Comparison of ENCODE assay signal across 7 mouse cellular contexts in genomic region chr1:74661448-74662195, GRCm38 (mm10). TPM values are rescaled to one million over a fixed set of nuclear protein-coding genes. Genes with fewer than 3 reads are reported as not detected.
DNase-seq lines count a peak whose midpoint lies in the region; ATAC-seq lines count a peak whose summit lies in the region.

Gene Ttll4 (plus strand): TSS chr1:74661745.

- H3K27ac ChIP-seq in intestine, embryonic 15.5 days = peak within 1 kb of the TSS; percentile 84
- peak within 1 kb of the TSS; percentile 96 for H3K27ac ChIP-seq in midbrain, embryonic 10.5 days (replicated peaks)

- 0 out of 2 replicates have a peak, but pooled peaks cover 4% of the 10 kb centered on the region for H3K4me1 ChIP-seq in intestine, embryonic 15.5 days (replicated peaks)
- H3K4me1 ChIP-seq in midbrain, embryonic 10.5 days = peaks cover 14% of the 10 kb centered on the region

- peak within 1 kb of the TSS; percentile 88 for H3K9ac ChIP-seq in intestine, embryonic 15.5 days

- peak; percentile 100 for ATAC-seq in intestine, embryonic 15.5 days

- DNase-seq in adrenal gland, adult 2 months = peak; percentile 97
- DNase-seq in embryo, embryonic 11.5 days (ENCODE audit: low read depth, low spot score) = peak; percentile 93
- DNase-seq in gastrocnemius, postnatal 36 days = peak; percentile 87 to 94
- DNase-seq in left cerebral cortex, postnatal 25 days (ENCODE audit: low spot score in 2 of 2) = peak; percentile 91 to 95
- DNase-seq in midbrain, embryonic 10.5 days (ENCODE audit: low spot score) = peak; percentile 96
- DNase-seq in right cerebral cortex, postnatal 4 days = peak; percentile 91

- H3K9me3 ChIP-seq in intestine, embryonic 15.5 days = no peaks in the 10 kb centered on the region
- H3K9me3 ChIP-seq in midbrain, embryonic 10.5 days (replicated peaks) = no peaks in the 10 kb centered on the region

- 1% methylated on average over 66 of the region's 66 CpGs for WGBS in intestine, embryonic 15.5 days
- whole genome bisulfite sequencing in midbrain, embryonic 10.5 days = under 1% methylated on average over 66 of the region's 66 CpGs

- H3K4me2 ChIP-seq in intestine, embryonic 15.5 days (replicated peaks) = peak within 1 kb of the TSS; percentile 62

- intact Hi-C loops in gastrocnemius, postnatal 36 days (cut with DNase I) = no loop called here
- intact Hi-C loops in left cerebral cortex, postnatal 25 days (cut with DNase I) = loop anchor here (10.0 kb wide), 1 partner anchor 57 kb away; the partner anchor contains the start of genes Rnf25 and Stk36

- H3K36me3 ChIP-seq in intestine, embryonic 15.5 days = no peaks in the 10 kb centered on the region
- H3K36me3 ChIP-seq in midbrain, embryonic 10.5 days = peaks cover 32% of the 10 kb centered on the region

- no peaks in the 10 kb centered on the region for H3K27me3 ChIP-seq in intestine, embryonic 15.5 days (replicated peaks)
- no peaks in the 10 kb centered on the region for H3K27me3 ChIP-seq in midbrain, embryonic 10.5 days (ENCODE audit: low read depth, poor library complexity, severe bottlenecking)

- H3K4me3 ChIP-seq in intestine, embryonic 15.5 days (replicated peaks) = peak within 1 kb of the TSS; percentile 83
- peak within 1 kb of the TSS; percentile 82 for H3K4me3 ChIP-seq in midbrain, embryonic 10.5 days

RNA-seq across cellular contexts. Expression of gene Ttll4, which starts in this region (rescaled TPM):
- total RNA-seq in adrenal gland, adult 2 months (2021) = 10 to 100 TPM; 13.1 to 21.9 TPM
- polyA plus RNA-seq in adrenal gland, adult 2 months (2012; rRNA removed) = 12.9 and 14.0 TPM in 2 replicates
- 10 to 100 TPM; 11.3 to 14.3 TPM for total RNA-seq in gastrocnemius, postnatal 36 days (2021)
- polyA plus RNA-seq in intestine, embryonic 15.5 days (2015; fragmentation: Nextera tagmentation; extraction: Ambion mirVana) = 10.1 and 11.0 TPM in 2 replicates
- total RNA-seq in left cerebral cortex, postnatal 25 days (2021) = 10 to 100 TPM; 20.2 to 20.5 TPM
- polyA plus RNA-seq in midbrain, embryonic 10.5 days (2016; fragmentation: Nextera tagmentation; extraction: Ambion mirVana) = 42.6 and 43.6 TPM in 2 replicates

Comparison
In these comparisons a context has a peak if more than half of its experiments do, and no peak if none do; other contexts are left out.
1. Peak in every context shown above with its lines: DNase-seq, ATAC-seq, H3K4me3 ChIP-seq and H3K27ac ChIP-seq.